Mouse (Mus musculus) liver, postnatal 0 days (tissue): ENCODE measurements at regions not wholly inside any gene's neighbourhood (a gene's known extent, or its start where the extent isn't known, plus 50 kb on each side); places are given as distances from the start of the nearest gene placed in this dataset.

Source experiments
- ATAC-seq: fragments of 200-750 bp; cut with Nextera tagmentation; 2 replicates; pipeline ENCODE4 v1.8.0; 2017; ENCODE audit warnings: mild to moderate bottlenecking, moderate library complexity
- DNase-seq: peaks from one replicate; pipeline ENCODE4 v3.0.0-alpha.2; 2016
- H3K27ac ChIP-seq: fragments of 300-500 bp; sonication (generic); 2 replicates; pipeline ENCODE4 v1.5.1; 2014; ENCODE audit warnings: antibody characterized with exemption, moderate library complexity, mild to moderate bottlenecking, low read depth
- H3K27me3 ChIP-seq: fragments of 300-500 bp; sonication (generic); 2 replicates; pipeline ENCODE4 v1.6.1; 2014; ENCODE audit warnings: low read length, control low read depth, mixed read lengths; ENCODE audit not compliant: insufficient read depth
- H3K36me3 ChIP-seq: fragments of 300-500 bp; sonication (generic); replicated peaks from 2 replicates; pipeline ENCODE4 v1.6.1; 2014; ENCODE audit warnings: mild to moderate bottlenecking, control low read depth, low read length, moderate library complexity, mixed read lengths; ENCODE audit not compliant: insufficient read depth
- H3K4me1 ChIP-seq: fragments of 300-500 bp; sonication (generic); 2 replicates; pipeline ENCODE4 v1.6.1; 2014; ENCODE audit warnings: antibody characterized with exemption, mild to moderate bottlenecking, control low read depth; ENCODE audit not compliant: insufficient read depth
- H3K4me2 ChIP-seq: fragments of 300-500 bp; sonication (generic); 2 replicates; pipeline ENCODE4 v1.6.1; 2014; ENCODE audit warnings: low read depth, mild to moderate bottlenecking, low read length, moderate library complexity, mixed read lengths
- H3K4me3 ChIP-seq: fragments of 300-500 bp; sonication (generic); 2 replicates; pipeline ENCODE4 v1.5.1; 2014; ENCODE audit warnings: low read depth, low read length
- H3K9ac ChIP-seq: fragments of 300-500 bp; sonication (generic); replicated peaks from 2 replicates; pipeline ENCODE4 v1.6.1; 2014; ENCODE audit warnings: mild to moderate bottlenecking, moderate library complexity
- H3K9me3 ChIP-seq: fragments of 300-500 bp; sonication (generic); 2 replicates; pipeline ENCODE4 v1.6.1; 2016; ENCODE audit warnings: mild to moderate bottlenecking, control low read depth, low read length, mixed read lengths
- CTCF ChIP-seq: sonication (generic); IDR thresholded peaks from 2 replicates; pipeline ENCODE4 v1.5.1; 2016; ENCODE audit warnings: antibody characterized with exemption, low read depth
- EP300 ChIP-seq: IDR thresholded peaks from 2 replicates; pipeline ENCODE4 v1.6.1; 2016; ENCODE audit warnings: antibody characterized with exemption, low read depth, mild to moderate bottlenecking
- WGBS: fragments of 180-500 bp; shearing (Covaris S2); extraction: QIAGEN DNeasy Blood & Tissue Kit; methylation state at CpG from one replicate; pipeline ENCODE4 v1.1.7; 2014; ENCODE audit not compliant: insufficient replicate concordance; 5-methylcytosine and 5-hydroxymethylcytosine counted together

DNA sequence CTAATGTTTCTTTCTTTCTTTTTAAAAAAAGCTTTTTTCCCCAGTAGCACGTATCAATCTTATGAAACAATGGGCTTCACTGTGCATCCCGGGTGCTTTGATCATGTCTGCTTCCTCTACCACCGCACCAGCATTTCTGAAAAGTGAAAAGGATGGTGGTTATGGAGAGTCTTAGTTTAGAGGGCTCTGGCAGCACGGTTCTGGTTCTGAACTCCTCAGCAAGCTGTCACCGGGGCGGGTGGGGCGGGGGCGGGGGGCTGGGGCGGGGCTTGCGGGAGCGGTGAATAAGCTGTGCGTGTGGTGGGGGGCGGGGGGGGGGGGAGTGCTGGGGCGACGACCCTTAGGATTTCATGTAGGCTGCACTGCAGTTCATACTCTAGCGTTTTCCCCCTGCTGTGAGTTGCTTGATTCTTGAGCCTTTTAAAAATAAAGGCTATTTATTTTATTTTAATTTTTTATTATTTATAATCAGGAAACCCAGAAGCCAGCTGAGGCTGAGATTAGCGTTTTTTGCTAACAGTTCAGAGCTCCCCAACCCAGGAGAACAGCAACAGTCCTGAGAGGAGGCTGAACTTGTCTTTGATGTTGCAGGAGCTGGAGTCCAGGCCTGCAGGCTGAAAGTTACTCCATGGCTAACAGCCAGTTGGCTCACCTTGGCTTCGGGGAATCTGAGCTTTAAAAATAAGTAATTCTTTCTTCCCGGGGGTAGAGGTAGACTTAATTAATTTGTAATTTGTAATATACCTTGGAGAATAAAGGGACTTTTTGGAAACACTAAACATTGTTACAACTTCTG lies 59.2 kb upstream of the Tut7 start:
- no peak for ATAC-seq
- WGBS = 50% methylated on average over 18 of the region's 19 CpGs
- no peaks in the 10 kb centered on the region for H3K36me3 ChIP-seq
- no peak overlapping the region for H3K27ac ChIP-seq
- H3K9me3 ChIP-seq = peaks cover 3% of the 10 kb centered on the region; the same call in 1 of the 2 replicates
- DNase-seq = no peak
- H3K9ac ChIP-seq = no peak overlapping the region
- H3K4me3 ChIP-seq = no peak overlapping the region
- TF ChIP-seq CTCF = no peak
- TF ChIP-seq EP300 = no peak
- no peaks in the 10 kb centered on the region for H3K27me3 ChIP-seq
- H3K4me1 ChIP-seq = no peaks in the 10 kb centered on the region
- H3K4me2 ChIP-seq = no peak overlapping the region

GRCm38 (mm10) chr13:59880055-59880454 lies 57.1 kb upstream of the Tut7 start:
- ATAC-seq (no peak), DNase-seq (no peak)
- 76% methylated on average over 3 of the region's 3 CpGs for whole genome bisulfite sequencing
- no peaks in the 10 kb centered on the region for H3K9me3 ChIP-seq
- no peaks in the 10 kb centered on the region for H3K36me3 ChIP-seq
- H3K27me3 ChIP-seq = no peaks in the 10 kb centered on the region
- H3K4me2 ChIP-seq = no peak overlapping the region
- no peak overlapping the region for H3K27ac ChIP-seq
- 0 out of 2 replicates have a peak, but pooled peaks cover 3% of the 10 kb centered on the region for H3K4me1 ChIP-seq
- TF ChIP-seq CTCF = no peak
- TF ChIP-seq EP300 = no peak
- no peak overlapping the region for H3K9ac ChIP-seq
- no peak overlapping the region for H3K4me3 ChIP-seq

- no peak overlapping the region for H3K9ac ChIP-seq
- TF ChIP-seq CTCF (no peak), EP300 (no peak)
- no peak overlapping the region for H3K27ac ChIP-seq
- H3K4me1 ChIP-seq = 0 out of 2 replicates have a peak, but pooled peaks cover 3% of the 10 kb centered on the region
- DNase-seq (peak; percentile 18), ATAC-seq (peak; percentile 83)
- H3K4me3 ChIP-seq = no peak overlapping the region
- 20% methylated on average over 2 of the region's 2 CpGs for WGBS
- no peaks in the 10 kb centered on the region for H3K9me3 ChIP-seq
- no peaks in the 10 kb centered on the region for H3K36me3 ChIP-seq
- no peaks in the 10 kb centered on the region for H3K27me3 ChIP-seq
- no peak overlapping the region for H3K4me2 ChIP-seq
These were observed 52.7 kb upstream of the Tut7 start for GRCm38 (mm10) chr13:59875637-59876036.

- H3K4me1 ChIP-seq = 0 out of 2 replicates have a peak, but pooled peaks cover 3% of the 10 kb centered on the region
- no peak overlapping the region for H3K27ac ChIP-seq
- no peak overlapping the region for H3K4me2 ChIP-seq
- no peak overlapping the region for H3K4me3 ChIP-seq
- WGBS = 70% methylated on average over 7 of the region's 7 CpGs
- H3K9me3 ChIP-seq = no peaks in the 10 kb centered on the region
- no peaks in the 10 kb centered on the region for H3K36me3 ChIP-seq
- H3K9ac ChIP-seq = no peak overlapping the region
- no peak for TF ChIP-seq EP300
- TF ChIP-seq CTCF = no peak
- no peak for ATAC-seq
- H3K27me3 ChIP-seq = no peaks in the 10 kb centered on the region
- no peak for DNase-seq
These were observed 51.4 kb upstream of the Tut7 start for GRCm38 (mm10) chr13:59874137-59874931.
